Mouse (Mus musculus) testis, adult 2 months (tissue): ENCODE results near the gene Ccdc162.

ENCODE experiments used
- CTCF ChIP-seq: fragments of 200-500 bp; IDR thresholded peaks from 2 replicates; pipeline ENCODE4 v1.5.1; 2012; ENCODE audit warnings: low read depth, mild to moderate bottlenecking, inconsistent platforms, low read length, moderate library complexity; ENCODE audit not compliant: control insufficient read depth, insufficient read depth, insufficient replicate concordance
- POLR2A ChIP-seq: fragments of 200-500 bp; IDR thresholded peaks from 2 replicates; pipeline ENCODE4 v1.6.1; 2012; ENCODE audit warnings: low read depth, mild to moderate bottlenecking, inconsistent platforms, low read length, moderate library complexity; ENCODE audit not compliant: control insufficient read depth

- no peak for TF ChIP-seq CTCF
- TF ChIP-seq POLR2A = no peak
These were observed 35.5 kb upstream of the Ccdc162 start for GRCm38 (mm10) chr10:41751867-41752480.
